Mouse (Mus musculus) myocyte (in vitro differentiated cells): ENCODE data around the gene Ccdc169. TPM values are rescaled to one million over a fixed set of nuclear protein-coding genes. Genes with fewer than 3 reads are reported as not detected.

Experiments used
- H3K27me3 ChIP-seq: one replicate; pipeline ENCODE4 v1.6.1; 2011; ENCODE audit not compliant: control insufficient read depth, insufficient read depth, insufficient read length
- H3K36me3 ChIP-seq: one replicate; pipeline ENCODE4 v1.6.1; 2011; ENCODE audit not compliant: control insufficient read depth, insufficient read depth
- H3K4me2 ChIP-seq: one replicate; pipeline ENCODE4 v1.6.1; 2011; ENCODE audit warnings: low read depth, control low read depth
- H3K4me3 ChIP-seq: one replicate; pipeline ENCODE4 v1.5.1; 2011; ENCODE audit warnings: mild to moderate bottlenecking, control low read depth, moderate library complexity
- H3K79me2 ChIP-seq: one replicate; pipeline ENCODE4 v1.6.1; 2011; ENCODE audit not compliant: control insufficient read depth, insufficient read depth
- H3ac ChIP-seq: one replicate; pipeline ENCODE4 v1.6.1; 2011; ENCODE audit not compliant: control insufficient read depth, insufficient read length
- CEBPB ChIP-seq: IDR thresholded peaks from 2 replicates; pipeline ENCODE4 v1.6.1; 2011; ENCODE audit warnings: mild to moderate bottlenecking, moderate library complexity; ENCODE audit not compliant: poor library complexity, insufficient read depth, severe bottlenecking
- E2F4 ChIP-seq: IDR thresholded peaks from one replicate; pipeline ENCODE4 v1.6.1; 2011; ENCODE audit warnings: mild to moderate bottlenecking, control low read depth, moderate library complexity; ENCODE audit not compliant: insufficient read depth
- MAX ChIP-seq: IDR thresholded peaks from one replicate; pipeline ENCODE4 v1.6.1; 2011; ENCODE audit warnings: low read depth, mild to moderate bottlenecking, control low read depth
- MYOD1 ChIP-seq, 3 experiments: IDR thresholded peaks; one replicate each; pipeline ENCODE4 v1.6.1; 2011; ENCODE audit warnings: control low read depth in 2 of 3, low read depth in 2 of 3, mild to moderate bottlenecking in 2 of 3, moderate library complexity in 1 of 3; ENCODE audit not compliant: insufficient read length in 2 of 3, control insufficient read depth in 1 of 3
- MYOG ChIP-seq, 3 experiments: IDR thresholded peaks; one replicate each; pipeline ENCODE4 v1.6.1; 2011; ENCODE audit warnings: control low read depth in 2 of 3, low read depth in 2 of 3, mild to moderate bottlenecking in 2 of 3; ENCODE audit not compliant: insufficient read length in 2 of 3, control insufficient read depth in 1 of 3, insufficient read depth in 1 of 3
- POLR2A ChIP-seq: IDR thresholded peaks from one replicate; pipeline ENCODE4 v1.6.1; 2011; ENCODE audit warnings: low read depth, mild to moderate bottlenecking, control low read depth, moderate library complexity; ENCODE audit not compliant: insufficient read length
- POLR2AphosphoS2 ChIP-seq: IDR thresholded peaks from one replicate; pipeline ENCODE4 v1.6.1; 2011; ENCODE audit warnings: low read depth, control low read depth; ENCODE audit not compliant: insufficient read length
- REST ChIP-seq: IDR thresholded peaks from one replicate; pipeline ENCODE4 v1.6.1; 2011; ENCODE audit warnings: mild to moderate bottlenecking, control low read depth, moderate library complexity; ENCODE audit not compliant: insufficient read depth, insufficient read length
- SRF ChIP-seq: IDR thresholded peaks from one replicate; pipeline ENCODE4 v1.6.1; 2011; ENCODE audit warnings: low read depth; ENCODE audit not compliant: control insufficient read depth, insufficient read length
- TCF12 ChIP-seq: IDR thresholded peaks from one replicate; pipeline ENCODE4 v1.6.1; 2011; ENCODE audit warnings: mild to moderate bottlenecking, control low read depth; ENCODE audit not compliant: poor library complexity, insufficient read depth, severe bottlenecking
- TCF3 ChIP-seq: IDR thresholded peaks from one replicate; pipeline ENCODE4 v1.6.1; 2011; ENCODE audit warnings: low read depth, control low read depth; ENCODE audit not compliant: insufficient read length
- USF1 ChIP-seq: IDR thresholded peaks from one replicate; pipeline ENCODE4 v1.6.1; 2011; ENCODE audit warnings: low read depth, mild to moderate bottlenecking, control low read depth, moderate library complexity
- polyA plus RNA-seq: library from polyadenylated mRNA; unstranded; fragments of >200 nt; fragmentation: generic; extraction: Trizol; gene quantifications from one replicate; pipeline ENCODE4 v1.2.1, GENCODE M21; 2012; ENCODE audit warnings: missing spikeins

The Ccdc169 gene
- polyA plus RNA-seq, 1 experiment, result 0.12 TPM

- Histone ChIP-seq H3K36me3 (no peaks in the 10 kb centered on the region), H3K79me2 (no peaks in the 10 kb centered on the region), H3K4me3 (no peak overlapping the region), H3K4me2 (peak overlapping the region; percentile 70), H3K27me3 (no peaks in the 10 kb centered on the region), H3ac (no peak overlapping the region)
- TF ChIP-seq MYOD1 (IDR thresholded peaks at IDR 0.05; ENCODE audit: control insufficient read depth in 1 of 3, insufficient read length in 2 of 3, low read depth in 2 of 3) (peak in 1 of 3 experiments; percentile 14), USF1 (peak; percentile 81), TCF3 (no peak)
Observed at GRCm38 (mm10) chr3:55095968-55096654, 41.0 kb upstream of the Ccdc169 start.

DNA sequence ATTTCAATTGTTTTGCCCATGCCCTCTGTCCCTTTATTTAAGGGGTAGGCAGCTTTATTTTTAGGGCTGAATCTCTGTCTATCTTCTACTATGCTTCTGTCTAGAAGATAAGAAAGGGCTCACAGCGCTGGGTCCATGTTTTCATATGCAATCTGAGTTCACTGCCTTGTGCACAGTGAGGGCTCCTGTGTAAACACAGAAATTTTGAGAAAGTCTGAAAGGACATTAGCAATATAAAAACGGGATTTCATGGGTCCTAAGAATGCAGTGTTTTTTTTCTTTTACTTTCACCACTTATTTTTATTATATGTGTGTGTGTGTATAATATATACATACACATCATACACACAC is 40.5 kb upstream of the Ccdc169 start:
- Histone ChIP-seq H3K4me2 (peak overlapping the region; percentile 70), H3K36me3 (no peaks in the 10 kb centered on the region), H3K4me3 (no peak overlapping the region), H3K79me2 (no peaks in the 10 kb centered on the region), H3K27me3 (no peaks in the 10 kb centered on the region), H3ac (no peak overlapping the region)
- no peak for TF ChIP-seq E2F4
- TF ChIP-seq USF1, result no peak

GRCm38 (mm10) chr3:55097186-55097585 is 40.0 kb upstream of the Ccdc169 start:
- Histone ChIP-seq H3K4me3 (no peak overlapping the region), H3K36me3 (no peaks in the 10 kb centered on the region), H3K4me2 (peak overlapping the region; percentile 70), H3ac (no peak overlapping the region), H3K27me3 (no peaks in the 10 kb centered on the region), H3K79me2 (no peaks in the 10 kb centered on the region)
- TF ChIP-seq SRF (no peak), TCF12 (peak; percentile 78), MAX (no peak), E2F4 (no peak), MYOD1 (IDR thresholded peaks at IDR 0.05; ENCODE audit: control insufficient read depth in 1 of 3, insufficient read length in 2 of 3, low read depth in 2 of 3) (peak in 2 of 3 experiments; percentile 41 to 51), USF1 (no peak), MYOG (IDR thresholded peaks at IDR 0.05; ENCODE audit: control insufficient read depth in 1 of 3, insufficient read depth in 1 of 3, insufficient read length in 2 of 3, low read depth in 2 of 3) (peak in 2 of 3 experiments; percentile 60 to 63)

DNA sequence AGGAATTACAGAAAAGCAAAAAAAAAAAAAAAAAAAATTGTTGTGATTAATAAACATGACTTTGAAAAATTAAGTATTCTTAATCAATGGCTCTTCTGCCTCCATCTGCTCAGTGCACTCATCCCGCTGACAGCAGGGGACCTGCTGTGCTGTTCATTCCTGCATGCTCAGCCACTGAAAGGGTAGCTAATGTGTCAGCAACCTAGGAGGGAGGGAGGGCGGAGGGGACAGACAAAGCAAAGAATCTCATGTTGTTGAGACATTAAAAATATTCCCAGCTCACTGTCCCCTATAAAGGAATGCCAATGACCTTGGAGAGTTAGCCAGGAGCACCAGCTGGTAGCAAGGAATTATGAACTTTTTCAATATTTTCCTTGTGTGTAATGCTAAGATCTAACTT is 39.1 kb upstream of the Ccdc169 start:
- peak; percentile 9 for TF ChIP-seq TCF12
- peak; percentile 83 to 94 (median 85) for TF ChIP-seq MYOD1 (IDR thresholded peaks at IDR 0.05; ENCODE audit: control insufficient read depth in 1 of 3, insufficient read length in 2 of 3, low read depth in 2 of 3)
- TF ChIP-seq USF1, result no peak
- TF ChIP-seq POLR2A, result peak; percentile 47
- no peak for TF ChIP-seq SRF
- peak; percentile 34 for TF ChIP-seq POLR2AphosphoS2
- TF ChIP-seq MYOG (IDR thresholded peaks at IDR 0.05; ENCODE audit: control insufficient read depth in 1 of 3, insufficient read depth in 1 of 3, insufficient read length in 2 of 3, low read depth in 2 of 3), result peak in 1 of 3 experiments; percentile 60
- peak overlapping the region; percentile 70 for H3K4me2 ChIP-seq
- H3K79me2 ChIP-seq, result no peaks in the 10 kb centered on the region
- H3ac ChIP-seq, result no peak overlapping the region
- no peak overlapping the region for H3K4me3 ChIP-seq
- no peaks in the 10 kb centered on the region for H3K27me3 ChIP-seq
- no peaks in the 10 kb centered on the region for H3K36me3 ChIP-seq

DNA sequence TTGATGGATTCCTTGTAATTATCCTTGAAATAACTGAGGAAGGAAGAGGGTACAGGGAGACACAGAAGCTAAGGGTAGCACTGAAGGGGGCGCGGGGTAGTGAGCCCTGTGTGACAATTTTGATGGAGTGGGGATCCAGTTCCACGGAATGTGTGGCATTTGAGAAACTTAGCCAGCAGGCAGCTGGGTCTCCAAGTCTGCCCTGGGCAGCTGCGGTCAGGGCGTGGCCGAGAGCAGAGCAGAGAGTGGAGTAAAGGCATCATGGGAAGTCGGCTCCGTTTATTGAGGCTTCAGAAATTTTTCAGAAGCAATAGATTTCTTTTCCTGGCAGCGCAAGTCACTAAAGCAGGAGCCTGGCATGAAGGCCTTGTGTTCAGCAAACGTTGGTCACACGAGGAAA is 38.1 kb upstream of the Ccdc169 start:
- H3K79me2 ChIP-seq, result no peaks in the 10 kb centered on the region
- H3K4me3 ChIP-seq, result no peak overlapping the region
- H3K36me3 ChIP-seq, result no peaks in the 10 kb centered on the region
- H3ac ChIP-seq, result no peak overlapping the region
- H3K27me3 ChIP-seq, result no peaks in the 10 kb centered on the region
- TF ChIP-seq SRF (no peak), USF1 (no peak), MYOD1 (IDR thresholded peaks at IDR 0.05; ENCODE audit: control insufficient read depth in 1 of 3, insufficient read length in 2 of 3, low read depth in 2 of 3) (peak in 2 of 3 experiments; percentile 92 to 96), POLR2A (peak; percentile 59), MYOG (IDR thresholded peaks at IDR 0.05; ENCODE audit: control insufficient read depth in 1 of 3, insufficient read depth in 1 of 3, insufficient read length in 2 of 3, low read depth in 2 of 3) (peak; percentile 92 to 99 (median 95)), TCF12 (peak; percentile 89), E2F4 (no peak), POLR2AphosphoS2 (peak; percentile 27), REST (no peak), MAX (no peak), CEBPB (no peak), TCF3 (peak; percentile 84)
- H3K4me2 ChIP-seq, result peak overlapping the region; percentile 70
